Mouse (Mus musculus) liver, embryonic 16.5 days (tissue): ENCODE data around the gene Man2b2. TPM values are rescaled to one million over a fixed set of nuclear protein-coding genes. Genes with fewer than 3 reads are reported as not detected.

Experiments
- ATAC-seq: fragments of 200-750 bp; cut with Nextera tagmentation; 2 replicates; pipeline ENCODE4 v1.8.0; 2017; ENCODE audit warnings: low read depth, mild to moderate bottlenecking, moderate number of reproducible peaks, moderate library complexity
- H3K27ac ChIP-seq: fragments of 300-500 bp; sonication (generic); 2 replicates; pipeline ENCODE4 v1.5.1; 2014; ENCODE audit warnings: mild to moderate bottlenecking, low read length
- H3K27me3 ChIP-seq: fragments of 300-500 bp; sonication (generic); 2 replicates; pipeline ENCODE4 v1.6.1; 2014; ENCODE audit warnings: low read depth, low read length, mixed read lengths; ENCODE audit not compliant: control insufficient read depth, insufficient read depth
- H3K36me3 ChIP-seq: fragments of 300-500 bp; sonication (generic); 2 replicates; pipeline ENCODE4 v1.6.1; 2014; ENCODE audit warnings: mild to moderate bottlenecking; ENCODE audit not compliant: control insufficient read depth, insufficient read depth
- H3K4me1 ChIP-seq: fragments of 300-500 bp; sonication (generic); 2 replicates; pipeline ENCODE4 v1.6.1; 2014; ENCODE audit warnings: low read depth, low read length, mixed read lengths; ENCODE audit not compliant: control insufficient read depth
- H3K4me2 ChIP-seq: fragments of 300-500 bp; sonication (generic); 2 replicates; pipeline ENCODE4 v1.6.1; 2014; ENCODE audit warnings: low read depth, low read length, mixed read lengths
- H3K4me3 ChIP-seq: fragments of 300-500 bp; sonication (generic); 2 replicates; pipeline ENCODE4 v1.5.1; 2014; ENCODE audit warnings: low read depth, mild to moderate bottlenecking, low read length
- H3K9ac ChIP-seq: fragments of 300-500 bp; sonication (generic); 2 replicates; pipeline ENCODE4 v1.6.1; 2014; ENCODE audit warnings: low read depth, low read length
- H3K9me3 ChIP-seq: fragments of 300-500 bp; sonication (generic); replicated peaks from 2 replicates; pipeline ENCODE4 v1.6.1; 2016; ENCODE audit warnings: low read length; ENCODE audit not compliant: control insufficient read depth
- WGBS: fragments of 180-500 bp; shearing (Covaris S2); extraction: QIAGEN DNeasy Blood & Tissue Kit; methylation state at CpG from one replicate; pipeline ENCODE4 v1.1.7; 2014; ENCODE audit not compliant: insufficient replicate concordance; 5-methylcytosine and 5-hydroxymethylcytosine counted together
- polyA plus RNA-seq: library from polyadenylated mRNA; unstranded; fragments of >200 nt; fragmentation: Nextera tagmentation; extraction: Ambion mirVana; gene quantifications from 2 replicates; pipeline ENCODE4 v1.2.1, GENCODE M21; 2015

Gene Man2b2
- polyA plus RNA-seq: 17.4 and 21.7 TPM in 2 replicates

DNA sequence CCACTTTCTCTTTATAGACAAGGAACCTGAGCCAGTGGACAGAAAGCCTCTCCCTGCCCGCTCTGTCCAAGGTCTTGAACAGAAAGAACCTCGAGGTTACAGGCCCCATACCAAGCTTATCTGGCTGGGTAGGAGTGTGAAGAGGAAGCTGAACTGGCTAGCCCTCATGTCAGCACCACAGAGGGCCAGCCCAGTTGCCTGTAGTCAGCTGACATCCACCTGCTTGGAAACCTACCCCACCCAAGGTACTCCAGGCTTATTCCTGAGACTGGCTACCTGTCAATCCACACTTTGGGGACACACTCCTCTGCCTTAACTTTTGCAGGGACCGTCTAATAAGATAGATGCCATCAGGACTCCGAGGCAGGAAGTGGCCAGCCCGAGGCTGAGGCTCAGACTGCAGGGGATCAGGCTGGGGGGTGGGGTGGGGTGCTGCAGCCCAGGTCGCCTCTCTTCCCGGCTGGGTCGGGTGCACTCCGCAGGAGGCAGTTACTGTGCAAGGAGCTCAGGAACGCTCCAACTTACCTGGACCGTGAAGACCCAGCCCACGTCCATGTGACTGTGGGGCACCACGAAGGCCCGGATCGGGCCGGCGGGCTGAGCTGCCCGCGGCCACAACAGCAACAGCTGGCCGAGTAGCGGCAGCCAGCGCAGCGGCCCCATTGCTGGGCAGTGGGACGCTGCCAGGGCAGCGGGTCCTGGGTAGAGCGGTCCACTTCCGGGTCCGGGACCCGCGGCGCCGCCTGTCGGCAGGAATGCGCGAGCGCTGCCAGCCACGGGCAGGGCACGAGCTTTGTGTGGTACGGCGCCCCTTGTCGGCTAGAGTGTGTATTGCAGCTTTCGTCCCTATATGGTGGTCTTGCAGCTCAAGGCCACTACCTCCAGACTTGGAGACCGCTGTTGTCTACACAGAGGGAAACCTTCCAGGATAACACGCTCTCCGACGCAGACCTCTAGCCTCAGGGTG, at the start of gene Man2b2:
Gene Man2b2 (minus strand): TSS at position 741 of the 967 bp plus-strand sequence.
- H3K27ac ChIP-seq: peak within 1 kb of the TSS; percentile 50; the same call in 1 of the 2 replicates
- H3K9me3 ChIP-seq: no peaks in the 10 kb centered on the region
- ATAC-seq: peak; percentile 83
- H3K36me3 ChIP-seq: no peaks in the 10 kb centered on the region; the same call in 1 of the 2 replicates
- peak within 1 kb of the TSS; percentile 90 for H3K4me2 ChIP-seq
- WGBS: 1% methylated on average over 46 of the region's 46 CpGs
- H3K27me3 ChIP-seq: no peaks in the 10 kb centered on the region
- peak within 1 kb of the TSS; percentile 81 for H3K9ac ChIP-seq
- peak within 1 kb of the TSS; percentile 78 for H3K4me3 ChIP-seq
- peaks cover 14% of the 10 kb centered on the region for H3K4me1 ChIP-seq

- Histone ChIP-seq H3K4me2 (no peak overlapping the region), H3K36me3 (no peaks in the 10 kb centered on the region), H3K27ac (no peak overlapping the region), H3K4me3 (no peak overlapping the region), H3K9me3 (no peaks in the 10 kb centered on the region), H3K4me1 (no peaks in the 10 kb centered on the region), H3K9ac (no peak overlapping the region), H3K27me3 (no peaks in the 10 kb centered on the region)
- ATAC-seq: no peak
- 67% methylated on average over 4 of the region's 4 CpGs for WGBS
Observed at GRCm38 (mm10) chr5:36878801-36879200, 48.3 kb upstream of the Man2b2 start.

DNA sequence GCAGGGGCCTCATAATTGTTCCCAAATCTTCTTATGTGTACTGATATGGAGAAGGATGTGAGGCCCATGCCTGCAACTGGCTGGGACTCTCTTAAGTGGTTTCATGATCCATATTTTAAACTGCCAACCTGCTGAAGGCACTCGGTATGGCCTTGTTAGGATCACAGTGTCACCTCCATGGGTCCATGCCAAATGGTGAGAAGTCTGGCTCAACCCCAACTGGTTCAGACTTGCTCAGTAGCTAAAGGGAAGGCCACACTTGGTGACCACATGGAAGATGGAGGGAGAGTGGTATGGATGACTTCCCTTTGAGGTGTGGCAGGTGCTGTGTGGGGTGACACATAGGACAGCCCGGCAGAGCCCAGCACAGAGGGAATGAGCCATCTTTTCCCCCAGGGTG, 47.2 kb upstream of the Man2b2 start:
- Histone ChIP-seq H3K4me2 (no peak overlapping the region), H3K27me3 (peaks cover under 1% of the 10 kb centered on the region; the same call in 1 of the 2 replicates), H3K27ac (no peak overlapping the region), H3K4me1 (no peaks in the 10 kb centered on the region), H3K9me3 (no peaks in the 10 kb centered on the region), H3K9ac (no peak overlapping the region), H3K4me3 (no peak overlapping the region), H3K36me3 (no peaks in the 10 kb centered on the region)
- ATAC-seq: no peak
- 68% methylated on average over 2 of the region's 2 CpGs for WGBS

DNA sequence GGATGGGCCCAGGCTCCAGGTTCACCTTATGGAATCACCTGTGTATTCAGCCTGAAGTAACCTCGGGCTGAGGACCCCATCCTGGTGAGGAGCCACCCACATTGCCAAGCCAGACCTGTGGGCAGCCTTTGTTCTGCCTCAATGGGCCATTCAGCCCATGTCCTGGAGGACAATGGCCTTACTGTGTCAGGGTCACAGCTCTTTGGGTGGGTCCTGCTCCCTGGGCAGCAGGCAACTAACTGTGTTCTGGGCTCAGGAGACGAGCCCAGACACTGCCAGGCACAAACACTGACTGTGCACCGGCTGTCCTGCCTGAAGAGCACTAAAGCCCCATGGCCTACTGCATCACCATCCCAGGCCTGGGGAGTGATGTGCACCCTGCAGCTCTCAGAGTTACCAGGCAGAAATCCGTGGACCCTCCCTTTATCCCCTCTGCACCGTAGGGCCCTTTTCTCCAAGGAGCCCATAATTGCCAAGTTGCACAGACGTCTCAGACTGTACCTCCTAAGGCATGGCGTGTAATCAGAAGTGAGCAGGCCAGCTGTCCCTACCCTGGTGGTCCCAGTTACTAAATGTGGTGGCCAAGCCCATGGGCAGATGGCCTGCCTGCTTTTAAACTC, 46.4 kb upstream of the Man2b2 start:
- ATAC-seq: no peak
- peaks cover 3% of the 10 kb centered on the region; the same call in 1 of the 2 replicates for H3K27me3 ChIP-seq
- WGBS: 44% methylated on average over 7 of the region's 7 CpGs
- no peaks in the 10 kb centered on the region for H3K4me1 ChIP-seq
- no peaks in the 10 kb centered on the region for H3K36me3 ChIP-seq
- no peak overlapping the region for H3K27ac ChIP-seq
- no peaks in the 10 kb centered on the region for H3K9me3 ChIP-seq
- no peak overlapping the region for H3K9ac ChIP-seq
- H3K4me3 ChIP-seq: no peak overlapping the region
- no peak overlapping the region for H3K4me2 ChIP-seq

GRCm38 (mm10) chr5:36875956-36876355, 45.5 kb upstream of the Man2b2 start:
- Histone ChIP-seq H3K27me3 (peaks cover 5% of the 10 kb centered on the region), H3K4me2 (no peak overlapping the region), H3K9ac (no peak overlapping the region), H3K36me3 (no peaks in the 10 kb centered on the region), H3K4me3 (no peak overlapping the region), H3K4me1 (no peaks in the 10 kb centered on the region), H3K9me3 (no peaks in the 10 kb centered on the region), H3K27ac (no peak overlapping the region)
- no peak for ATAC-seq
- 44% methylated on average over 4 of the region's 4 CpGs for WGBS

DNA sequence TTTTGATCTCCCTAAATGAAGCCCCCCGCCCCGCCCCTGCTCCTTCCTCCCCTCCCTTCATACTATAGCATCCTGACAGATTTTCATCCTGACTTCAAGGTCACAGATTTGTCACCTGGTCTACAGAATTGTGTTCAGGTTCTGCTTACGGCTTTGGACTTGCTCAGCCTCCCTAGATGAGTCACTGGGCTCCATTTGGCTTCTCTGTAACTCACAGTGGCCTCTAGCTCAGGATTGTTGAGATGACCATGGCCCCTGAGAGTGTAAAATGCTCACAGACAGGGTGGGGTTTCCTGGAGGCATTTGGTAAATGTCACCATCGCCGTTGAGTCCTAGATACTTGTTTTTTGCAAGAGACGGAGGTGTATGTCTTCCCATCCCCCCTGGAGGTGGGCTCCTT, 40.5 kb upstream of the Man2b2 start:
- Histone ChIP-seq H3K4me2 (no peak overlapping the region), H3K27ac (no peak overlapping the region), H3K4me1 (no peaks in the 10 kb centered on the region), H3K9ac (no peak overlapping the region), H3K27me3 (peaks cover 55% of the 10 kb centered on the region), H3K4me3 (no peak overlapping the region), H3K9me3 (no peaks in the 10 kb centered on the region), H3K36me3 (no peaks in the 10 kb centered on the region)
- ATAC-seq: no peak
- WGBS: 56% methylated on average over 6 of the region's 6 CpGs

GRCm38 (mm10) chr5:36869578-36870236, 39.3 kb upstream of the Man2b2 start:
- H3K4me1 ChIP-seq: no peaks in the 10 kb centered on the region
- 2% methylated on average over 56 of the region's 56 CpGs for WGBS
- no peak overlapping the region for H3K9ac ChIP-seq
- no peak for ATAC-seq
- peaks cover 55% of the 10 kb centered on the region for H3K27me3 ChIP-seq
- no peak overlapping the region for H3K4me3 ChIP-seq
- H3K36me3 ChIP-seq: no peaks in the 10 kb centered on the region
- no peaks in the 10 kb centered on the region for H3K9me3 ChIP-seq
- H3K27ac ChIP-seq: no peak overlapping the region
- H3K4me2 ChIP-seq: no peak overlapping the region

DNA sequence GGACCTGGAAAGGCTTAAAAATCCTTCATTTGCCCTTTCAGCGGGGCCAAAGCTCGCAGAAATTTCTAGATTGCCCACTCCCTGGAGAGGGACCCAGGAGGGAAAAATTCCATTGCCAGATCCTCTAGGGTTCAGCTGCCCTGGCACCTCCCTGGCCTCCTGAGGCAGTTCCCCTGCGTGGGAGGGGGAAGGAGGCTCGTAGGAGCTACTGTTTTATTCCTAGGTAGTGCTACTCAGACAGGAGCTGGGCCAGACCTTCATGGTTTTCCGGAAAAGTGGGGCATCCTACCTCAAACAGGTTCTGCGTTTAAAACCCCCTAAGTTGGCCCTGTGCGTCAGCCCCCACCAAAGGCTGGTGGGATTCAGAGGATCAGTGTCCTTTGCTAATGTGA, 38.7 kb upstream of the Man2b2 start:
- H3K4me1 ChIP-seq: no peaks in the 10 kb centered on the region
- no peak for ATAC-seq
- H3K4me3 ChIP-seq: no peak overlapping the region
- H3K27me3 ChIP-seq: peaks cover 57% of the 10 kb centered on the region
- H3K27ac ChIP-seq: no peak overlapping the region
- H3K4me2 ChIP-seq: no peak overlapping the region
- H3K9me3 ChIP-seq: no peaks in the 10 kb centered on the region
- WGBS: 3% methylated on average over 7 of the region's 7 CpGs
- no peaks in the 10 kb centered on the region for H3K36me3 ChIP-seq
- H3K9ac ChIP-seq: no peak overlapping the region
